Mouse (Mus musculus): ENCODE data around the gene Abat. TPM values are rescaled to one million over a fixed set of nuclear protein-coding genes. Genes with fewer than 3 reads are reported as not detected.

Abat gene
- polyA plus RNA-seq, 1 experiment from 2014 or later: 34.7 TPM

DNA sequence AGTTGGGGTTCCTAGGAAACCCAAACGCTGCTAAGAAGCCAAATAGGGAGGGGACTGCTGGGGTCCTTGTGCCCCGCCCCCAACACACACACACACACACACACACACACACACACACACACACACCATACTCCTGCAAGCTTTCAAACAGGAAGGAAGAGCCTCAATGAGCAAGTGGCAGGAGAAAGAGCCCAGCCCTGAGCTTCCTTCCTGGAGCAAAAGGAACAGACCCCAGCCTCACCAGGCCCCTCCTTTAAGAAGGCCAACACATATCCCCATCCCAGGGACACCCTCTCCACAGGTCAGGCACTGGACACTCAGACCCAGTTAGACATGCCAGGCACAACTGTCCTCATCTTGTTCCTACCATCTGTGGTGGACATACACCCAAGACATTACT, 149.8 kb downstream of the Abat start:
- Histone ChIP-seq H3K4me3 (no peak overlapping the region), H3K4me1 (peaks cover 44% of the 10 kb centered on the region), H3K9me3 (no peaks in the 10 kb centered on the region), H3K36me3 (peaks cover 66% of the 10 kb centered on the region), H3K27ac (peak overlapping the region; percentile 31; the same call in 1 of the 2 replicates), H3K27me3 (ENCODE audit: insufficient read depth, poor library complexity, severe bottlenecking) (no peaks in the 10 kb centered on the region)
- WGBS: 55% methylated on average over 2 of the region's 2 CpGs
- DNase-seq (ENCODE audit: low spot score): no peak

DNA sequence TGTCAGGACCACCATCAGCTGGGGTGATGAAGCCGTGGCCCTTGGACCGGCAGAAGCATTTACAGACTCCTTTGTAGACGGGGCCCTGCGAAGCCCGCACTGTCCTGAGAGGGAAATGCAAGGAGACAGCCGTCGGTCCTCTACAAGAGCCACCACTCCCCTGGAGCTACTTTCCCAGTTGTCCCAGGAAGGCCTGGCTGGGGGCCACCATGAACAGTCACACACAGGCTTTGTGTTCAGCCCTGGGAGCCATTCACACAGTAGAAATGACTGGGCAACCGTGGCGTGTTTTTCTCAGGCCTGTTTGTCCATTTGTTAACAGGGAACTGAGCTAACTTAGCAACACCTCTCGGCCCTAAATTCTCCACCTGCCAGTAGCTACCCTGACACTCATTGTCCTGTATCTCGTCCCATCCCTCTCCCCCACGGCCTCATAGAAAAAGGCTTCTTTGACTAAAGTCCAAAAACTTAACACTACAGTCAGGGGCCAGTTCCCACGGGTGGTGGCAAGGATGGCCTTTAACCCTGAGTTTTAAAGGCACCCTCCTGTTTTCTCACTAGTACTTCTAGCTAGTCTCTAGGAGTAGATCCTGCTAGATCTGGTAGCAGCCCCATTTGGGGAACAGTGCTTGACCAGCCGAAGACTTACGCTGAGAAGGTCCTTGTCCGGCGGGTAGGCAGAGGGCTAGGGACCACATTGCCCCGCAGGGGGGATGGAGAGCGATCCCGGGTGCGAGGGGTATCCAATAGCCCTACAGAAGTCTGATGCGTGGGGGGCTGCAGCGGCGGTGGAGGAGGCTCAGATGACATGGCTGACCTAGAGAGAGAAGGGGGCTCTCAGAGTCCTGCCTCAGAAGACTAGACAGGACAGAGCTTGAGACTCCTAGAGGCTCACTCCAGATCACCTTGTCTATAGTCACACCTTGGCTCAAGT, 150.6 kb downstream of the Abat start:
- Histone ChIP-seq H3K4me1 (peaks cover 52% of the 10 kb centered on the region), H3K4me3 (no peak overlapping the region), H3K9me3 (no peaks in the 10 kb centered on the region), H3K36me3 (peaks cover 60% of the 10 kb centered on the region), H3K27ac (peak overlapping the region; percentile 54; the same call in 1 of the 2 replicates), H3K27me3 (ENCODE audit: insufficient read depth, poor library complexity, severe bottlenecking) (no peaks in the 10 kb centered on the region)
- 85% methylated on average over 24 of the region's 24 CpGs for WGBS
- DNase-seq (ENCODE audit: low spot score): no peak

DNA sequence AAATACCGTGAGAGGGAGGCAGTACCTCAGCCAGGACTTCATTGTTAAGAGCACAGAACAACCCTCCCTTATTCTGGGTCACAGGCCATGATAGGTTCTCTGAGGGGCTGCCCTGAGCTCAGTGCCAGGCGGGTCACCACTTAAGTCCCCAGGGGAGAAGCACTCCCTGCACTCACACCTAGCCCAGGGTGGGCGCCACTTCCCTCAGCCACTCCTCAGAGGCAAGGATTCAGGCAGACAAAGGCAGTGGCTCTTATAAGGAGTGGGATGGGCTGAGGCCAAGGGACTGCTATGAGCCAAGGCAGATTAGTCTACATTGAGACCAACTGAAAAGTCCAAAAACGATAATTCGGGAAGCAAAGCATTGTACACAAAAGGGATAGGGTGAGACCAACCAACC, 152.1 kb downstream of the Abat start:
- peak overlapping the region; percentile 13; the same call in 1 of the 2 replicates for H3K27ac ChIP-seq
- no peaks in the 10 kb centered on the region for H3K9me3 ChIP-seq
- peaks cover 67% of the 10 kb centered on the region for H3K4me1 ChIP-seq
- H3K4me3 ChIP-seq: no peak overlapping the region
- DNase-seq (ENCODE audit: low spot score): no peak
- no peaks in the 10 kb centered on the region for H3K27me3 ChIP-seq (ENCODE audit: insufficient read depth, poor library complexity, severe bottlenecking)
- 83% methylated on average over 5 of the region's 5 CpGs for WGBS
- H3K36me3 ChIP-seq: peaks cover 48% of the 10 kb centered on the region

DNA sequence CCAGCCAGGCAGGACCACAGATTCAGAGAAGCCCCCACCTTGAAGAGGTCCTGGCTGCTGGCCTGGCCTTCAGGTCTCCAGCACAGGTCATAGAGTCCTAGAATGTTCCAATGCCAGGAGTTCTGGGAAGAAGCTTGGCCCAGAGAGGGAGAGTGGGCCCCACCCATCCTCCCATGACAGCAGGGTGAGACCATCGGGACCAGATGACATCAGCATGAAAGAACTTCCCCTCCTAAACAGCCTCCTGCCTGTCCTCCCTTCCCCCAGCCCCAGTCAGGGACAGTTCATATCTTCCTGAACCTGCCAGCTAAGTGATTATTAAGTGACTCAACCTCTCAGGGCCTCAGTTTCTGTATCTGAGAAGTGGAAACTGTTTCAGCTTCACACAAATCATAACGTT, 153.2 kb downstream of the Abat start:
- peaks cover 39% of the 10 kb centered on the region for H3K36me3 ChIP-seq
- no peaks in the 10 kb centered on the region for H3K9me3 ChIP-seq
- H3K4me3 ChIP-seq: no peak overlapping the region
- peak overlapping the region; percentile 72 for H3K27ac ChIP-seq
- DNase-seq (ENCODE audit: low spot score): peak; percentile 85
- 22% methylated on average over 2 of the region's 2 CpGs for WGBS
- no peaks in the 10 kb centered on the region for H3K27me3 ChIP-seq (ENCODE audit: insufficient read depth, poor library complexity, severe bottlenecking)
- H3K4me1 ChIP-seq: peaks cover 78% of the 10 kb centered on the region

DNA sequence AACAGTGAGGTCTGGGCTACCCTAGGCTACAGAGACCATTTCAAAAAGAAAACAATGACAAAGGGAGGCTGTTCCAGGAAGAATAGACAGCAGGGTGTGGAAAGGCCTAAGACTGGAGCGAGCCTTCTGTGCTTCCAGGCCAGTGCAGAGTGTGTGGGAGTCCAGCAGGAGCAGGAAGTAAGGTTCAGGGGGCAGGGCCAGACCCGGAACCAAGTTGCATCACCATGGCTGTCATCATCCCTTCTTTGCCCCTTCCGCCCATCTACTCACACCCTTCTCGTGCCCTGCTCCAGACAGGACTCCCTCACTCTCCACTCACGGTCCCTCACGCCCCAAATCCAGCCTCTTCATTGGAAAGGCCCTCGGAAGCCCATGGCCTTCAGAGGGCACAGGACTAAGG, 154.0 kb downstream of the Abat start:
- no peaks in the 10 kb centered on the region for H3K9me3 ChIP-seq
- H3K36me3 ChIP-seq: peaks cover 31% of the 10 kb centered on the region
- H3K4me3 ChIP-seq: no peak overlapping the region
- DNase-seq (ENCODE audit: low spot score): no peak
- 62% methylated on average over 7 of the region's 7 CpGs for WGBS
- no peaks in the 10 kb centered on the region for H3K27me3 ChIP-seq (ENCODE audit: insufficient read depth, poor library complexity, severe bottlenecking)
- H3K4me1 ChIP-seq: peaks cover 81% of the 10 kb centered on the region
- peak overlapping the region; percentile 87 for H3K27ac ChIP-seq

DNA sequence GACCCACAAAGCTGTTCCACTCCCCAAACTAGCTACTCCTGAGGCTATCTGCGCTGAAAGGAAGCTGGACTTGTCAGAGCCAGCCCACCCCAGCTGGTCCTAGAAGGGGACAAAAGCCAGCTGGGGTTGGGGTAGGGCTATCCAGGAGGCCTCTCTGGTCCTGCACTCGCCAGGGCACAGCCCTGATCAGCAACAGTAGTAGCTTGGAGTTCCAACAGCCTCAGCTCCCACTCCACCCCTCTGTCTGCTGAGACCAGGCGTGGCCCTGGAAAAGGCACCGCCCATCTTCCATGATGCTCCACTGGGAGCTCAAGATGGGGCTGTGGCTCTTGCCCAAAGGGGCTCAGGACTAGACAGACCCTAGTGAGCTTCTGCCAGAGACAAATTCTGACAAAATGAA, 154.6 kb downstream of the Abat start:
- H3K27ac ChIP-seq: peak overlapping the region; percentile 87
- DNase-seq (ENCODE audit: low spot score): no peak
- WGBS: 68% methylated on average over 4 of the region's 4 CpGs
- H3K27me3 ChIP-seq (ENCODE audit: insufficient read depth, poor library complexity, severe bottlenecking): 0 out of 2 replicates have a peak, but pooled peaks cover 1% of the 10 kb centered on the region
- no peak overlapping the region for H3K4me3 ChIP-seq
- no peaks in the 10 kb centered on the region for H3K9me3 ChIP-seq
- H3K4me1 ChIP-seq: peaks cover 81% of the 10 kb centered on the region
- H3K36me3 ChIP-seq: peaks cover 25% of the 10 kb centered on the region

DNA sequence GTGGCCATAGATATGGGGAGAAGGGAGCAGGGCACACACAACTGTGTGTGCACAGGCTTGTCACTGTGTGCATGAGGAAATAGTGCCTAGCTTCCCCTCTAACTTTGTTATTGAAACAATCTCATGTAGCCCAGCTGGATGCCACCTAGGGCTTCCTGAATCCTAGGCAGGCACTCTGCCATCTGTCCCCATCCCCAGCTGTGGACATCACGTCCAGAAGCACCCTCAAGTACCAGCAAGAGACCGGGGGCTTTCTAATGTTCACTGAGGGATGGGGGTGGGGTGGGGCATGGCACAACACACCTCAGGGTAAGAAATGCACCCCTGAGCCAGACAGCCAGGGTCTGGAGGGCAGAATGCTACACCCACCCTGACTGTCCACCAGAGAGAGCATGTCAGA, 155.2 kb downstream of the Abat start:
- Histone ChIP-seq H3K36me3 (peaks cover 20% of the 10 kb centered on the region), H3K27ac (peak overlapping the region; percentile 87), H3K4me1 (peaks cover 77% of the 10 kb centered on the region), H3K4me3 (peak overlapping the region; percentile 80), H3K9me3 (no peaks in the 10 kb centered on the region), H3K27me3 (ENCODE audit: insufficient read depth, poor library complexity, severe bottlenecking) (peaks cover 7% of the 10 kb centered on the region; the same call in 1 of the 2 replicates)
- no peak for DNase-seq (ENCODE audit: low spot score)
- WGBS: 67% methylated on average over 2 of the region's 2 CpGs

DNA sequence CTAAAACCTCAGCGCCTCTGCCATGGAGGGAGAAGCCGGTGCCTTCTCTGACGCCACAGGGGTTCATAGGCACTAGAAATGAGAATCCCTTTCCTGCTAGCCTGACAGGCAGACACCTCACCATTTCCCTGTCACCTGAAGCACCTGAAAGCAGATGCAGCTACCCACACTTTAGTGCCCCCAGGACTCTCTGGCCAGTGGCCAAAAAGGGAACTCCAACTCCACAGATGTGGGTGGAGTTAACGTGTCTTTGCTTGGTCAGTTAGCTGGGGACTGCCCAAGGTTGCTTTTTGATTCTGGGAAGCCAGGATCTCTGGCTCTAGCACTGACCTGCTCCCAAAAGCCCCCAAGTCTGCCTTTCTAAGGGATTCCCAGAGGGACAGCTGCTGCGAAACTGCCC, 156.2 kb downstream of the Abat start:
- 62% methylated on average over 5 of the region's 5 CpGs for WGBS
- Histone ChIP-seq H3K27me3 (ENCODE audit: insufficient read depth, poor library complexity, severe bottlenecking) (peaks cover 8% of the 10 kb centered on the region; the same call in 1 of the 2 replicates), H3K27ac (peak overlapping the region; percentile 87), H3K9me3 (no peaks in the 10 kb centered on the region), H3K36me3 (peaks cover 9% of the 10 kb centered on the region), H3K4me3 (peak overlapping the region; percentile 80), H3K4me1 (peaks cover 78% of the 10 kb centered on the region)
- no peak for DNase-seq (ENCODE audit: low spot score)

DNA sequence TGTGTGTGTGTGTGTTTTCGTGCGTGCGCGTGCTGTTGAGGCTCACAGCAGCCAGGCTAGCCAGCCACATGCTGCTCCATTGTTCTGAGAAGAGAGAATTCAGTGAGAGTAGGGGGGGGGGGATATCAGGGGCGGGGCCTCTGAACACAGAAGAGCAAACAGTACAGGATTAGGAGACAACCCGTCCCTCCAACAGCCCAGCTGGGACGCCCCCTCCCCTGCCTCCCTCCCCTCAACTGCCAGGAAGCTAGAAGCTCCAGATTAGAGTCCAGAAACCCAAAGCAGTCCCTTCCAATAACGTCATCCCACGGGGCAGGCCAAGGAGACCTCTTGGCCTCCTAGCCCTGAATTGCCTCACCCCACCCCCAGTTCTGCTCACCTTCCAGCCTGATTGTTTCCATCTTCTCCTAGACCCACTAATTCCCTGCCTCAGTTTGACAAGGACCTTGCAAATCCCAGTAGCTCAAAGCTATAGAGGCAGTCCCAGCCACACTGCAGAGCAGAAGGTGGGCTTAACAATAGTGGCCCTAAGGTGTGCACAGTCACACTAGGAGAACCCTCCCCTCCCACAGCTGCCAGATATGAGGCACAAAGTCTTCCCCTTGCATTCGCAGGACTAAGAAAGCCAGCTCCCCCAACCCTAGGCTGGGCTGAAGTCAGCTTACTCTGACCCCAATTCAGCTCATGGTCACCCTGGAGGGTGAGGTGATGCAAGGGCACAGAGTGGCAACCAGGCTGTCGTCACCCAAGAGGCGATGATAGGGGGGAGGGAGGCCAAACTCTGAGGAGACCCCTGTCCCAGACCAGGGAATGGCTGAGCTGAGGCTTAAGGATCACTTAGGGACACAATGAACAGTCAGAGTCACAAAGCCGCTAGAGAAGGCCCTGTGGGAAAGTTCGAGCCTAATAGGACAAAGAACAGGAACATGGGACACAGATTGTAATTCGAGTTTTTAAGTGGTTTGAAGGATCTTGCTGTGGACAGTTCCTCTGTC, 157.1 kb downstream of the Abat start:
- Histone ChIP-seq H3K4me1 (peaks cover 71% of the 10 kb centered on the region), H3K27ac (peak overlapping the region; percentile 87), H3K4me3 (peak overlapping the region; percentile 80), H3K9me3 (no peaks in the 10 kb centered on the region), H3K36me3 (peaks cover 4% of the 10 kb centered on the region; the same call in 1 of the 2 replicates), H3K27me3 (ENCODE audit: insufficient read depth, poor library complexity, severe bottlenecking) (peaks cover 8% of the 10 kb centered on the region; the same call in 1 of the 2 replicates)
- DNase-seq (ENCODE audit: low spot score): peak; percentile 83
- WGBS: 8% methylated on average over 15 of the region's 15 CpGs

Small RNAs within 50 kb of the gene (microRNA-seq; reads per million reads assigned to microRNA genes)
- gene Gm22137: not detected

Other genes with a start within 250 kb of the Abat start
- gene Tmem114, start 88.3 kb upstream of the Abat start, polyA plus RNA-seq (2016; fragmentation: Nextera tagmentation; extraction: Ambion mirVana): not detected in 2 replicates
- gene Mettl22, start 42.6 kb upstream of the Abat start, polyA plus RNA-seq (2016; fragmentation: Nextera tagmentation; extraction: Ambion mirVana): 38.0 and 54.3 TPM in 2 replicates
- 49.1 and 52.8 TPM in 2 replicates for gene Pmm2, start 124.2 kb downstream of the Abat start, polyA plus RNA-seq (2016; fragmentation: Nextera tagmentation; extraction: Ambion mirVana)
- gene Tmem186, start 124.3 kb downstream of the Abat start, polyA plus RNA-seq (2016; fragmentation: Nextera tagmentation; extraction: Ambion mirVana): 19.2 and 20.9 TPM in 2 replicates
- 127 and 133 TPM in 2 replicates for gene Carhsp1, start 158.7 kb downstream of the Abat start, polyA plus RNA-seq (2016; fragmentation: Nextera tagmentation; extraction: Ambion mirVana)
- gene Gm5767, start 167.3 kb downstream of the Abat start, polyA plus RNA-seq (2016; fragmentation: Nextera tagmentation; extraction: Ambion mirVana): not detected in 2 replicates

Data from heart, embryonic 10.5 days (tissue).